Mouse (Mus musculus): ENCODE results near the gene Cactin. TPM values are rescaled to one million over a fixed set of nuclear protein-coding genes. Genes with fewer than 3 reads are reported as not detected.

The Cactin gene
- polyA plus RNA-seq, 1 experiment from 2014 or later = 35.9 TPM

- H3K4me3 ChIP-seq (ENCODE audit: low read depth, low read length) = no peak overlapping the region
- H3K9ac ChIP-seq (ENCODE audit: low read length) = no peak overlapping the region
- ATAC-seq (ENCODE audit: insufficient number of reproducible peaks, low FRiP score, low TSS enrichment, low read depth) = no peak
- 37% methylated on average over 6 of the region's 6 CpGs for WGBS
- no peaks in the 10 kb centered on the region for H3K36me3 ChIP-seq (ENCODE audit: control insufficient read depth, insufficient read depth, low read length)
- no peaks in the 10 kb centered on the region for H3K9me3 ChIP-seq (ENCODE audit: control insufficient read depth, low read length)
- peaks cover 54% of the 10 kb centered on the region for H3K27me3 ChIP-seq (ENCODE audit: control insufficient read depth, insufficient read depth, low read length)
- no peak for DNase-seq (ENCODE audit: low spot score)
- H3K4me1 ChIP-seq (ENCODE audit: control insufficient read depth, insufficient read depth, low read length) = peaks cover 13% of the 10 kb centered on the region
- H3K27ac ChIP-seq (replicated peaks; ENCODE audit: low read depth, low read length) = no peak overlapping the region
- H3K4me2 ChIP-seq (ENCODE audit: low read depth, severe bottlenecking) = no peak overlapping the region
Measured at GRCm38 (mm10) chr10:81286586-81286985, 34.3 kb upstream of the Cactin start.

GRCm38 (mm10) chr10:81287513-81288157 lies 33.3 kb upstream of the Cactin start:
- peak; percentile 76 for DNase-seq (ENCODE audit: low spot score)
- H3K9ac ChIP-seq (ENCODE audit: low read length) = no peak overlapping the region
- no peaks in the 10 kb centered on the region for H3K36me3 ChIP-seq (ENCODE audit: control insufficient read depth, insufficient read depth, low read length)
- H3K27ac ChIP-seq (replicated peaks; ENCODE audit: low read depth, low read length) = no peak overlapping the region
- H3K4me1 ChIP-seq (ENCODE audit: control insufficient read depth, insufficient read depth, low read length) = peaks cover 13% of the 10 kb centered on the region
- H3K27me3 ChIP-seq (ENCODE audit: control insufficient read depth, insufficient read depth, low read length) = peaks cover 49% of the 10 kb centered on the region
- no peak for ATAC-seq (ENCODE audit: insufficient number of reproducible peaks, low FRiP score, low TSS enrichment, low read depth)
- H3K9me3 ChIP-seq (ENCODE audit: control insufficient read depth, low read length) = no peaks in the 10 kb centered on the region
- 58% methylated on average over 8 of the region's 8 CpGs for WGBS
- H3K4me3 ChIP-seq (ENCODE audit: low read depth, low read length) = no peak overlapping the region
- H3K4me2 ChIP-seq (ENCODE audit: low read depth, severe bottlenecking) = no peak overlapping the region

GRCm38 (mm10) chr10:81288601-81289000 lies 32.3 kb upstream of the Cactin start:
- no peak for ATAC-seq (ENCODE audit: insufficient number of reproducible peaks, low FRiP score, low TSS enrichment, low read depth)

GRCm38 (mm10) chr10:81289278-81289677 lies 31.6 kb upstream of the Cactin start:
- peaks cover 33% of the 10 kb centered on the region for H3K27me3 ChIP-seq (ENCODE audit: control insufficient read depth, insufficient read depth, low read length)
- no peak overlapping the region for H3K27ac ChIP-seq (replicated peaks; ENCODE audit: low read depth, low read length)
- ATAC-seq (ENCODE audit: insufficient number of reproducible peaks, low FRiP score, low TSS enrichment, low read depth) (no peak), DNase-seq (ENCODE audit: low spot score) (peak; percentile 79)
- H3K36me3 ChIP-seq (ENCODE audit: control insufficient read depth, insufficient read depth, low read length) = no peaks in the 10 kb centered on the region
- no peaks in the 10 kb centered on the region for H3K9me3 ChIP-seq (ENCODE audit: control insufficient read depth, low read length)
- 5% methylated on average over 7 of the region's 7 CpGs for WGBS
- H3K4me3 ChIP-seq (ENCODE audit: low read depth, low read length) = no peak overlapping the region
- H3K9ac ChIP-seq (ENCODE audit: low read length) = no peak overlapping the region
- no peak overlapping the region for H3K4me2 ChIP-seq (ENCODE audit: low read depth, severe bottlenecking)
- H3K4me1 ChIP-seq (ENCODE audit: control insufficient read depth, insufficient read depth, low read length) = peaks cover 21% of the 10 kb centered on the region

More at GRCm38 (mm10) chr10:81288601-81289000, 32.3 kb upstream of the Cactin start:
- Histone ChIP-seq H3K36me3 (ENCODE audit: control insufficient read depth, insufficient read depth, low read length) (no peaks in the 10 kb centered on the region), H3K9ac (ENCODE audit: low read length) (no peak overlapping the region), H3K4me1 (ENCODE audit: control insufficient read depth, insufficient read depth, low read length) (peaks cover 14% of the 10 kb centered on the region), H3K4me3 (ENCODE audit: low read depth, low read length) (no peak overlapping the region), H3K9me3 (ENCODE audit: control insufficient read depth, low read length) (no peaks in the 10 kb centered on the region), H3K4me2 (ENCODE audit: low read depth, severe bottlenecking) (no peak overlapping the region), H3K27me3 (ENCODE audit: control insufficient read depth, insufficient read depth, low read length) (peaks cover 40% of the 10 kb centered on the region), H3K27ac (replicated peaks; ENCODE audit: low read depth, low read length) (no peak overlapping the region)
- peak; percentile 66 for DNase-seq (ENCODE audit: low spot score)
- 31% methylated on average over 6 of the region's 6 CpGs for WGBS

GRCm38 (mm10) chr10:81289811-81290210 lies 31.1 kb upstream of the Cactin start:
- Histone ChIP-seq H3K27ac (replicated peaks; ENCODE audit: low read depth, low read length) (no peak overlapping the region), H3K4me1 (ENCODE audit: control insufficient read depth, insufficient read depth, low read length) (peaks cover 25% of the 10 kb centered on the region), H3K9ac (ENCODE audit: low read length) (no peak overlapping the region), H3K9me3 (ENCODE audit: control insufficient read depth, low read length) (no peaks in the 10 kb centered on the region), H3K27me3 (ENCODE audit: control insufficient read depth, insufficient read depth, low read length) (peaks cover 28% of the 10 kb centered on the region), H3K4me2 (ENCODE audit: low read depth, severe bottlenecking) (no peak overlapping the region), H3K36me3 (ENCODE audit: control insufficient read depth, insufficient read depth, low read length) (no peaks in the 10 kb centered on the region), H3K4me3 (ENCODE audit: low read depth, low read length) (no peak overlapping the region)
- 61% methylated on average over 14 of the region's 14 CpGs for WGBS
- DNase-seq (ENCODE audit: low spot score) = no peak
- ATAC-seq (ENCODE audit: insufficient number of reproducible peaks, low FRiP score, low TSS enrichment, low read depth) = no peak

GRCm38 (mm10) chr10:81290698-81291460 lies 30.0 kb upstream of the Cactin start:
- H3K9ac ChIP-seq (ENCODE audit: low read length) = no peak overlapping the region
- H3K27me3 ChIP-seq (ENCODE audit: control insufficient read depth, insufficient read depth, low read length) = peaks cover 19% of the 10 kb centered on the region
- H3K4me2 ChIP-seq (ENCODE audit: low read depth, severe bottlenecking) = no peak overlapping the region

GRCm38 (mm10) chr10:81291511-81292104 lies 29.3 kb upstream of the Cactin start, which contains the start of gene Tjp3:
TSS of gene Tjp3 (minus strand) at chr10:81291581.
- Histone ChIP-seq H3K4me3 (ENCODE audit: low read depth, low read length) (no peak within 1 kb of the TSS; the same call in 1 of the 2 replicates), H3K27me3 (ENCODE audit: control insufficient read depth, insufficient read depth, low read length) (peaks cover 19% of the 10 kb centered on the region), H3K9me3 (ENCODE audit: control insufficient read depth, low read length) (no peaks in the 10 kb centered on the region), H3K4me2 (ENCODE audit: low read depth, severe bottlenecking) (peak within 1 kb of the TSS; percentile 94; the same call in 1 of the 2 replicates), H3K27ac (replicated peaks; ENCODE audit: low read depth, low read length) (no peak within 1 kb of the TSS), H3K9ac (ENCODE audit: low read length) (no peak within 1 kb of the TSS), H3K36me3 (ENCODE audit: control insufficient read depth, insufficient read depth, low read length) (peaks cover 4% of the 10 kb centered on the region; the same call in 1 of the 2 replicates), H3K4me1 (ENCODE audit: control insufficient read depth, insufficient read depth, low read length) (peaks cover 20% of the 10 kb centered on the region)
- ATAC-seq (ENCODE audit: insufficient number of reproducible peaks, low FRiP score, low TSS enrichment, low read depth) (no peak), DNase-seq (ENCODE audit: low spot score) (no peak)
- 73% methylated on average over 9 of the region's 9 CpGs for WGBS

More at GRCm38 (mm10) chr10:81290698-81291460, 30.0 kb upstream of the Cactin start:
- H3K36me3 ChIP-seq (ENCODE audit: control insufficient read depth, insufficient read depth, low read length) = peaks cover 2% of the 10 kb centered on the region; the same call in 1 of the 2 replicates
- no peak overlapping the region for H3K4me3 ChIP-seq (ENCODE audit: low read depth, low read length)
- no peak overlapping the region for H3K27ac ChIP-seq (replicated peaks; ENCODE audit: low read depth, low read length)
- H3K9me3 ChIP-seq (ENCODE audit: control insufficient read depth, low read length) = no peaks in the 10 kb centered on the region
- H3K4me1 ChIP-seq (ENCODE audit: control insufficient read depth, insufficient read depth, low read length) = peaks cover 20% of the 10 kb centered on the region
- WGBS = 17% methylated on average over 24 of the region's 24 CpGs
- no peak for DNase-seq (ENCODE audit: low spot score)
- no peak for ATAC-seq (ENCODE audit: insufficient number of reproducible peaks, low FRiP score, low TSS enrichment, low read depth)

GRCm38 (mm10) chr10:81292554-81293333 lies 28.2 kb upstream of the Cactin start, which contains the start of gene Pip5k1c:
TSS of gene Pip5k1c (plus strand) at chr10:81292963.
- H3K9me3 ChIP-seq (ENCODE audit: control insufficient read depth, low read length) = no peaks in the 10 kb centered on the region
- peak; percentile 99 for DNase-seq (ENCODE audit: low spot score)
- H3K4me1 ChIP-seq (ENCODE audit: control insufficient read depth, insufficient read depth, low read length) = peaks cover 20% of the 10 kb centered on the region
- peak within 1 kb of the TSS; percentile 73 for H3K4me3 ChIP-seq (ENCODE audit: low read depth, low read length)
- H3K27me3 ChIP-seq (ENCODE audit: control insufficient read depth, insufficient read depth, low read length) = peaks cover 19% of the 10 kb centered on the region
- peak within 1 kb of the TSS; percentile 72 for H3K27ac ChIP-seq (replicated peaks; ENCODE audit: low read depth, low read length)
- peak within 1 kb of the TSS; percentile 88 for H3K9ac ChIP-seq (ENCODE audit: low read length)
- peak; percentile 92 for ATAC-seq (ENCODE audit: insufficient number of reproducible peaks, low FRiP score, low TSS enrichment, low read depth)
- 1% methylated on average over 74 of the region's 80 CpGs for WGBS
- H3K4me2 ChIP-seq (ENCODE audit: low read depth, severe bottlenecking) = peak within 1 kb of the TSS; percentile 94
- H3K36me3 ChIP-seq (ENCODE audit: control insufficient read depth, insufficient read depth, low read length) = peaks cover 4% of the 10 kb centered on the region; the same call in 1 of the 2 replicates
